Mouse (Mus musculus): ENCODE measurements around the gene Clcn2.
"Not testable (repeated sequence)": the region's sequence is repeated elsewhere in the genome, so short reads cannot be mapped to it uniquely, and the experiment has no call there.

The Clcn2 gene

DNA sequence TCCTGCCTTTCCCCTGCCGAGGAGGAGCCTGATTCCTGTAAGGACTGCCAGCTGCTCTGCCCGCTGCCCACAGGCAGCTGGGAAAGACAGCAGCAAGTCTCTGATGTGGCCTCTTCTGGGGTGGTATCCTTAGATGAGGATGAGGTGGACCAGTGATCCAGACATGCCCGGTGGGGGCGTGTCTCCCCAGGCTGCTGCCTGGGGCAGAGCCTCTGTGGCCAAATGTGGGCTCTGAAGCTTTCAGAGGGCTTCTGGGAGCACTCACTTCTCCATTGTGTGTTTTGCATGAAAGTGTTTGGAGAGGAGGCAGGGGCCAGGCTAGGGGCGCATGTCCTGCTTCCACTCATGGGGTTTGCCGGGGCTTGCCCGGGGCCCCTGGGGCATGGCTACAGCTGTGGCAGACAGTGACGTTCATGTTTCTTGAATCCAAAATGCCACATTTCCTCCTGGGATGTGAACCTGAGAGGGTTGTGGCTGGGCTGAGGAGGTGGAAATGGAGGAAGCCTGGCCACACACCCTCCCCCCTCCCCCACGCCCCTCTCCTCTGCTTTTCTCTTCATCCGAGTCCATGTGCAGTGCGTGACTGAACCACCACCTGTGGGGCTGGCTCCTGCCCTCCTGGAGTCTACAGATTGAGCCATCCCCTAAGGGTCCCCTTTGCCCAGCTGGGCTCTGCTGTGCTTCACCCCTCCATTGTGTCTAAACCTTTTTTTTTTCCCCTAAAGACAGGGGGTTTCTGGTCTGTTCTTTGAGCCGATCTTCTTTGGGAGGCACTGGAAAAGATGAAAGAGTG lies 15.6 kb downstream of the Clcn2 start:
- no peak for DNase-seq (ENCODE audit: low spot score)

DNA sequence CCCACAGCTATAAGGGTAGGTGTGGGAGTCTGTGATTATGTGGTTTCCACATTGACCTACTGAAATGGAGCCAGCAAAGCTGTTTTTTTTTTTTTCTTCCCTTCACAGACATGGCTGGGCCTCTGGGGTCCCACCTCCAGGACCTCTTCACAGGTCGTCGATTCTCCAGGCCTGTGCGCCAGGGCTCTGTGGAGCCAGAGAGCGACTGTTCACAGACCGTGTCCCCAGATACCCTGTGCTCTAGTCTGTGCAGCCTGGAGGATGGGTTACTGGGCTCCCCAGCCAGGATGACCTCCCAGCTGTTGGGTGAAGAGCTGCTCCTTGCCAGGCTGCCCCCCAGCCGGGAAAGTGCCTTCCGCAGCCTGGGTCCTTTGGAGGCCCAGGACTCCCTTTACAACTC lies 16.2 kb downstream of the Clcn2 start:
- DNase-seq (ENCODE audit: low spot score), result no peak

DNA sequence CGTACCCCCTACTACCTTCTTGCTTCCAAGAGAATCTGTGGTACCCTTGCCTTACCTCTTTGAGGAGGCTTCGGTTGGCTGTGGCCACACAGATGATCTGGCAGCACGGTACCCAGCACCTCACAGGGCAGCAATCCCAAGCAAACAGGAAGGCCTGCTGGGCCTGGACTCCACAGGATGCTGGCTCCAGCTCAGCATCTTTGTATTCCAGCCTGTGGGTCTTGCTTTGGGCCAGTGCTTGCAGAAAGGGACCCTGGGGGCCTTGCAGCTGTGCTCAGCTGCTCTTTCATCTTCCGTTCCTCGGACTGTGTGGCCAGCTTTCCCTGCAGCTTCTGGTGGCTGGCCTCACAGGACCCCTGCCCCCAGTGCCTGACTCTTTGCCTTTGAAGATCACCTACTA lies 17.5 kb downstream of the Clcn2 start:
- DNase-seq (ENCODE audit: low spot score), result no peak

DNA sequence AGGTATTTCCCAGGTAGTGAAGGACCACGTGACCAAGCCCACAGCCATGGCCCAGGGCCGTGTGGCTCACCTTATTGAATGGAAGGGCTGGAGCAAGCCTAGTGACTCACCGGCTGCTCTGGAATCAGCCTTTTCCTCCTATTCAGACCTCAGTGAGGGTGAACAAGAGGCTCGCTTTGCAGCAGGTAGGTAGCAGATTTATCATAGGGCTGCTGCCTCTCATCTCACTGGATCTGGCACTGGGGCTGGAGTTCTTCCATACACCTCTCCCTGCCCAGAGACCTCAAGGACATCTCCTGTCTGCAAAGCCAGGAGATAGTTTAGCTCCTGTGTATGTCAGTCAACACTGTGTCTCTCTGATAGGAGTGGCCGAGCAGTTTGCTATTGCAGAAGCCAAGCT lies 18.3 kb downstream of the Clcn2 start:
- no peak for DNase-seq (ENCODE audit: low spot score)

DNA sequence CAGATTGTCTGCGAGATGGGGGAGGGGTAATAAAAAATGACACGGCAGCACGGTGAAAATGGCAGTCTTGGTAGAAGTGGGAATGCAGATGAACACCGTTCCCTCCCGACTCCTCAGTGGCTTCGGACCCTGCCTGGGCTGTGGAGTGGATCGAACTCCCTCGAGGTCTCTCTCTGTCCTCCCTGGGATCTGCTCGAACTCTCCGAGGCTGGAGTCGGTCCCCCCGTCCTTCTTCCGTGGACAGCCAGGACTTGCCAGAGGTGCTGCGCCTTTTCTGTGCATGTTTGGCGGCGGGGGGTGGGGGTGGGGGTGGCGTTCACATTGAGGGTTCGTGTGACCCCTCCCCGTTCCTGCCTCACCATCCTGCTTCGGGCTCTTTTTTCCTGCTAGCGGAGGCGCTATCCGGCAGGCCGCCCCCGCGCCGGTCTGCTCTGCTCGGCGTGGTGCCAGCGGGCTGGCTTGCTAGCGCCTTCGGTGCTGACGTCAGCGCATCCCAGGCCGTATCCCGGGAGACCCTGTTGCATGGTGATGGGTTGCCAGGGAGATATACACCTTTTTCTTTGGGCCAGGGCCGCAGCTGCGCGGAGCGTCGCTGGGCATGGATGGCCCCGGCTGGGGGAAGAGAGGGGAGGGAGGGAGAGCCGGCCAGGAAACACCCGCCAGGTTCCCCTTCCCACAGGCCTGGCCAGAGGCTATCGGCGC lies 21.8 kb downstream of the Clcn2 start:
- peak; percentile 67 for DNase-seq (ENCODE audit: low spot score)

DNA sequence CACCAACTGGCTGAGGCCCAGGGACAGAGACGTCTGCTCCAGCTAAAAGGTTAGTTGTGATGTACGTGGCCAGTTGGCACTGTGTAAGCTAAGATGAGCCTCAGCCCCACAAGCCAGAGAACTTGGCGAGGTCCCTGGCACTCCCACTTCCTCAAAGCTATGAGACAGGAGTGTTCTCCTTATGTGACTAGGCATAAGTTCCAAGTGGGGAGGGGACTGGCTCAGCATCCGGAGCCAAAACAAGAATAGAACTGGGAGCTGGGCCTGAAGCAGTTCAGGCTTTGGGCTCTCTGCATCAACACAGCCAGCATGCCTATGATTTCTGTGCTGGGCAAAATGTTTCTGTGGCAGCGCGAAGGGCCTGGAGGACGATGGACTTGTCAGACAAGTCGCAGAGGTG lies 22.8 kb downstream of the Clcn2 start:
- DNase-seq (ENCODE audit: low spot score), result no peak

DNA sequence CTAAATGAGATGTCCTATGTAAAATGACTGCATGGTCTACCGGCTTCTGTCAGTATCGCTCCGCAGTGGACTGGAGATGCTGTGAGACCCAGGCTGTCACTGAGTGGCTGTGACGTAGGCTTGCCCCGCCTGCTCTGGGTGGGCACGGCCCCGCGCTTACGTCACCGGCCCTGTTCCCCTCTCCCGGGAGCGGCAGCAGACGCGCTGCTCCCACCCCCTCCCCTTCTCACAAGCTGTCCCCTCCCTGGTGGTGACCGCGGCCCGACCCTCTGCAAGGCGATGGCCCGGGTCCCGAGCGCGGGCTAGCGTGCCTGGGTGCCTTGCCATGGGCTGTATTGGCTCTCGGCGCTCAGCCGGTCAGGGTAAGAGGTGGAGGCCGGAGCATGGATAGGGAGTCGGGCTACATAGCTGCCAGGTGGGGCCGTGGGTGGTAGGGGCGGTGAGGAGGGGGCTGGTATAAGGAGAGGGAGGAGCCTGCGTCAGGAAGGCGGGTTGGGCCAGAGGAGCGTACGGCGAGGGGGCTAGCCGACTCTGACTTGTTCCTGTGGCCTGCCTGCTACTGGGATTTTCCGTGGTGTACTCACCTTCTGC lies 24.3 kb downstream of the Clcn2 start, which contains the start of gene Fam131a:
Gene Fam131a, plus strand, starts transcription at position 131 of the 591 bp plus-strand sequence.
- DNase-seq (ENCODE audit: low spot score), result peak; percentile 95

DNA sequence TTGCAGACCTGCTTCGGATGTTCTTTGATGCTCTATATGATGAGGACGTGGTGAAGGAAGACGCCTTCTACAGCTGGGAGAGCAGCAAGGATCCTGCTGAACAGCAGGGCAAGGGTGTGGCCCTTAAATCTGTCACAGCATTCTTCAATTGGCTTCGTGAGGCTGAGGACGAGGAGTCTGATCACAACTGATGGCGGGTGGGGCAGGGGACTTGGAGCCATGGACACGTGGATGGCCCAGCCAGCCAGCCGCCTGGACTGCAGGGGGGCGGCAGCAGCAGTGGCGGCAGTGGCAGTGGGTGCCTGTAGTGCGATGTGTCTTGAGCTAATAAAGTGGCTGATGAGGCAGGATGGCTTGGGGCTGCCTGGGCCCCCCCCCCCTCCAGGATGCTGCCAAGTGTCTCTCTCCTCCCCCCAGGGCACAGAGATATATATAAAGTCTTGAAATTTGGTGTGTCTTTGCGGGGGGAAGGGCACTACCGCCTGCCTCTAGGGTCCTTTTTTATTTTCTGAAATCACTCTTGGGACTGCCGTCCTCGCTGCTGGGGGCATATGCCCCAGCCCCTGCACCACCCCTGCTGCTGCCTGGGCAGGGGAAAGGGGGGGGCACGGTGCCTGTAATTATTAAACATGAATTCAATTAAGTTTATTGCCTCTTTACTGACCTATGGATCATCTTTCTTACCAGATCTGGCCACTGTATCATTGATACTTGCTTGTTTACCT lies 25.1 kb downstream of the Clcn2 start:
- no peak for DNase-seq (ENCODE audit: low spot score)

DNA sequence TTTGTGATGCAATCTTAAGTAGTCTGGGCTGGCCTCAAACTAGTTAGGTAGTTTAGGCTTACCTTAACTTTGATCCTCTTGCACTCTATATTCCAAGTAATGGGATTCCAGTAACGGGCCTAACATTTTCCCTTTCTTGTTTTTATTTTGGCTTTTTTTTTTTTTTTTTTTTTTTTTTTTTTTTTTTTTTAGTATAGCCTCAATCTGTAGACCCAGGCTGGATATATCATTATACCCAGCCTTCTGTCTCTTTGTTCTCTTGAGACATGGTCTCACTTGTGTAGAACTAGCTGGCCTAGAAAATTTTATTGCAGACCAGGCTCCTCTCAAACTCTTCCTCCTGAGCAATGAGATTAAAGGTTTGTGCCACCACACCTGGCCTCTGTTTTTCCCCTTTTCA lies 25.9 kb downstream of the Clcn2 start:
- no peak for DNase-seq (ENCODE audit: low spot score)

DNA sequence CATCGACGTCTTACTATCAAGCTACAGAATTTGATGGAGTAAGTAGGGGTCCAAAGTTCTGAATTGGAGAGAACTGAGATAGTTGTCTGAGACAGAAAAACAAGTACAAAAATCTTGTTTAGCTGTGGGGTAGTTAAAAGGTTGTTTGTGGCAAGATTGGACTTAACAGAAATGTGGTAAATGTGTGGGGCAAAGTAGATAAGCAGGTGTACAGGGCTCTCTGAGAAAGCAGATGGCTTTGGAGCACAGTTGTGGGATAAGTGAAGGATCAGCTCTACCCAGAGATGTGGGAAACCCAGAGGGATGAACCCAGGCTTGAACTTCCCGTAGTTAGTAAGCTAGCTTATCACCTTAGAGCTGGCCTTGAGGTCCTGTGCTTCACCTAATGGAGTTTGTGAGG lies 26.8 kb downstream of the Clcn2 start:
- DNase-seq (ENCODE audit: low spot score), result no peak

DNA sequence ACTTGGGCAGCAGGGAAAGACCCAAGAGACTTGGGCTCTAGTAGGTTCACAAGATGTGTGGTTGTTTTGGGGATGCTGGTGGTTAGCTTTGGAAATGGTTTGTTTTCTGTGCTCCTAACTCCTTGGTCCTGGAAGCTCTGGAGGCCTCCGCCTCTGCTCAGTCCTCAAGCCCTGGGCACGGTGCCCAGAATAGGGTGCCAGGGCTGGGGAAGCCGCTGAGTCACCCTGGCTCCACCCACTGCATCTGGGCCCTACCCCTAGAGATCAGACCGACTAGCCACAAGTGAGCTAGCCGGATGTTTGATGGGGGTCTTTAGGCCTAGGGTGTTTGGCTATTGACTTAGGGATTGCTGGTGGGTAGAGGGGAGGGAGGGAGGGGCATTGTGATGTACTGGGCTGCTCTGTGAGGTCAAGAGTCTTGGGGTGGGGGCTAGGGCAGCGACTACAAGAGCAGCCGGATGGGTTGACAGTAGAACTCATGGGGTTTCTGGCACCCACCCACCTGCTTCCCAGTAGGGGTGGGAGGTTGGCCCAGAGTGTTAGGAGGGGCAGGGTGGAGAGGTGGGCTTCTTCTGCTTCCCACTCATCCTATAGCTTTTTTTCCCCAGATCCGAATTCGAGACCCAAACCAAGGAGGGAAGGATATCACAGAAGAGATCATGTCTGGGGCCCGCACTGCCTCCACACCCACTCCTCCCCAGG lies 39.4 kb downstream of the Clcn2 start:
- no peak for DNase-seq (ENCODE audit: low spot score)

DNA sequence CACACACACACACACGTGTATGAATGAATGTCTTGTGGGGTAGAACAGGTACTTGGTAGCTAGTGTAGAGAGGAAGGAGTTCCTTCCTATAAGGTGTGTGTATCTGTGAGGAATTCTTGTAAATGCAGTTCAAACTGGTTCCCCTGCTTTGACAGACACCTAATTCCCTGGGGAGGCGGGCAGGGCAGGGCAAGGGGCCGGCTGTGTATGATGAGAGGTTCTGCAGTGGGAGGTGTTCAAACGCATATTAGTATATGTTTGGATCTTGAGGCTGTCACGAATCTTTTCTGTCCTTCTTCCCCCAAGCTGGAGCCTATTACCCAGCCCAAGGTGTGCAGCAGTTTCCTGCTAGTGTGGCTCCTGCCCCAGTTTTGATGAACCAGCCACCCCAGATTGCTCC lies 40.2 kb downstream of the Clcn2 start:
- DNase-seq (ENCODE audit: low spot score), result no peak

DNA sequence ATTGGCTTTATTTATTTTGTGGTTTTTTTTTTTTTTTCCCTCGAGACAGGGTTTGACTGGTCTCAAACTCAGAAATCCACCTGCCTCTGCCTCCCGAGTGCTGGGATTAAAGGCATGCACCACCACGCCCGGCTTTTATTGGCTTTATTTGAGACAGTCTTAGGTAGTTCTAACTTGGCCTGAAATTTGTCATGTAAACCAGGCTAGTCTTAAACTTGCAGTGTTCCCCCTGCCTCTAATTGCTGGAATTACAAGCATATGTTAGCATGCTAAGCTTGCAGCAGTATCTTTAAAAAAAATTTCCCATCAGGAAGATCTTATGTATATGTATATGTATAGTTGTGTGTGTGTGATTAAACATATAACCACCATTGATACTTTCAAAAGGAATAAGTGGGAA lies 40.8 kb downstream of the Clcn2 start:
- no peak for DNase-seq (ENCODE audit: low spot score)

DNA sequence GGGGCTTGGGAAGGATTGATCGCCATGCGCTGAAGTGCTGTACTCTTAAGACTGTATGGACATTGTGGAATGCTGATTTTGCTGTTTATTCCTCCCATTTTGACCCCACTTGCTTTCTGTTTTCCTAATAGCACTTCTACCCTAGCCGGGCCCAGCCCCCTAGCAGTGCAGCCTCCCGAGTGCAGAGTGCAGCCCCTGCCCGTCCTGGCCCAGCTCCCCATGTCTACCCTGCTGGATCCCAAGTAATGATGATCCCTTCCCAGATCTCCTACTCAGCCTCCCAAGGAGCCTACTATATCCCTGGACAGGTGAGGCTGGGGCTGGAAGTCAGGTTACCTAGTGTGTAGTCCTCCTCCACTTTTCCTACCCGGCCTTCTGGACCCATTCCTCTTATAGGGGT lies 42.3 kb downstream of the Clcn2 start:
- DNase-seq (ENCODE audit: low spot score), result no peak

DNA sequence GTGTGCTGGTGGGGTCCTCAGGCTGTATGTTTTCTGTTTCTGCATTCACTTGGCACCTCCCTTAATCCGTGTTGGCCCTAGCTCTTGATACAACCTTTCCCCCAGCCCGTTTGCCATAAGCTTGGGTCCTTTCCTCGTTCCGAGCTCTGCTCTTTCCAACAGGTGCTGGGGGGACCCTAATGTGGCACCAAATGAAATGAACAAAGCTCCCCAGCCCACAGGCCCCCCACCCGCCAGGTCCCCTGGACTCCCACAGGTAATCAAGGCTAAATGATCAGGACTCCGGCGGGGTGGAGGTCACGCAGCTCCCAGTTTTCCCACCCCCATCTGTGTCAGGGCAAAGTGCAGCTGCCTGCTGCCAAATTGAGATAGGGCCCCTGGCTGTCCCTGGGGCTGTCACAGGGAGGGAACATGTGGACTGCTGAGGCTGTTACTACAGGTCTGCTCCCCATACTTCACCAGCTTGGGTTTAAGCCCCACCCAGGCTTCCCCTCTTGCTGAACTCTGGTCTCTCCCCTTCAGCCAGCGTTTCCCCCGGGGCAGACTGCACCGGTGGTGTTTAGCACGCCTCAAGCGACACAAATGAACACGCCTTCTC lies 43.7 kb downstream of the Clcn2 start:
- peak; percentile 73 for DNase-seq (ENCODE audit: low spot score)

DNA sequence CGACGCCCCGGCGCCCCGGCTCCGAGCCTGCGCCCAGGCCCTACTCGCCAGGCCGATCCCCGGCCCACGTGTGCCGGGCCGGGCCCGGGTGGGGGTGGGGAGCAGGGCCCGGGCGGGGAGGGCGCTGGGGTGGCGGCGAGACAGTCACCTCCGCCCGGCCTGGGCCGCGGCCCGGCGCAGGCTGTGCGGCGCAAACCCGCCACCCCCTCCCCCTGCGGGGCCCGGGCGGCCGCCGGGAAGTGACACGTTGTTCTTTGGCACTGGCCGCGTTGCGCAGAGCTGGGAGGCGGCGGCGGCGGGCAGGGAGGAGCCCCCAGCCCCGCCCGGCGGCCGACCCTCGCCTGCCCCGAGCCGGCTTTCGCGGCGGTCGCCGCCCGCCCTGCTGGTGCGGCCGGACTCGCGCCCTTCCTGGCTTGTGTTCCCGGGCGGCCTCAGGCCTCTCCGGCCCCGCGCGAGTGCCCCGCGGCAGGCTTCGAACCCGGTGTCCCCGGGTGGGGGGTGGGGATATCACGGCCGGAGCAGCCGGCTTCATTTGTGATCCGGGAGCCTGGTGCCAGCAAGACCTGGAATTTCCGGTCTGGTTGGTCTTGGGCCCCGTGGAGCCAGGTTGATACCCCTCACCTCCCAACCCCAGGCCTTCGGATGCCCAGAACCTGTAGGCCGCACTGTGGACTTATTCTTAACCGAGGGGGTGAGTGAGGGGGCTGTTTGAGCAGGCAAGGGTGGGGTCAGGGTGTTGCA lies 44.4 kb downstream of the Clcn2 start:
- DNase-seq (ENCODE audit: low spot score), result peak; percentile 66

DNA sequence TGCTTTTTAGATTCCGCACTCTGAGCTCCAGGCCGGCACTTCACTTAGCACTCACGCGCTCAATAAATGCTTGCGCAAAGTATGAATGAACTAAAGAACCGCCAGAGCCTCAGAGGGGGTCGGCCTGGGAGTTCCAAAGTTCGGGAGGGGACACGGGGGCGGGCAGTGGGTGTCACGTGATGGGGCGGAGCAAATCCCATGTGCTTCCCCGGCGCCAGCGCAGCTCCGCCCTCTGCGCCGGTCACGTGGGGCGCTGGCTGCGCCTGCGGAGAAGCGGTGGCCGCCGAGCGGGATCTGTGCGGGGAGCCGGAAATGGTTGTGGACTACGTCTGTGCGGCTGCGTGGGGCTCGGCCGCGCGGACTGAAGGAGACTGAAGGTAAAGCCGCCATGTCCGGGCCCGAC lies 45.0 kb downstream of the Clcn2 start:
- peak; percentile 97 for DNase-seq (ENCODE audit: low spot score)

DNA sequence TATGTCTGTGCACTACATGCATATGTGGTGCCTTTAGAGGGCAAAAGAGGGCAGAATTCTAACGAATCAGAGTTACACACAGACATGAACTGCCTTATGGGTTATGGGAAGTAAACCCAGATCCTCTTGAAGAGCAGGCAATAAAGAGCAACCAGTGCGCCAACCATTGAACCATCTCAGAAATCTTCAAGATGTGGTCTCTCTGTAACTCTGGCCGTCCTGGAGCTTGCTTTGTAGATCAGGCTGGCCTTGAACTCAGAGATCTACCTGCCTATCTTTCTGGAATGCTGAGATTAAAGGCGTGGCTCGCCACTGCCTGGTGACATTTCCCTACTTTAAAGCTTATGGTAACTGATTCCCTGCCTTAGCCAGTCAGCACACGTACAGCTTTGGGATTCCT lies 45.7 kb downstream of the Clcn2 start:
- no peak for DNase-seq (ENCODE audit: low spot score)

DNA sequence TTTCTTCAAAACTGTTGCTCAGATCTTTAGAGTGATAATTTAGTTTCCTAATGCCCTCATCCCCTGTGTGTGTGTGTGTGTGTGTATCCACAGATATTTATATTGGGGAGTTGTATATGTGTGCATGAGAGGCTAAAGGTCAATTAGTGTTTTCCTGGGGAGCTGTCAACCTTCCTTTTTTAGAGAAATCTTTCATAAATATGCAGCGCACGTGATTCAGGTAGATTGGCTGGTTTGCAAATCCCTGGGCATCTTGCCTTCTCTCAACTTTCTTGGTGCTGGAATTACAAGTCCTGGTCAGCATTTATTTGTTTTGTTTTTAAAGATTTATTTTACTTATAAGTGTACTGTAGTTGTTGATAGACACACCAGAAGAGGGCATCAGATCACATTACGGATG lies 47.3 kb downstream of the Clcn2 start:
- no peak for DNase-seq (ENCODE audit: low spot score)

DNA sequence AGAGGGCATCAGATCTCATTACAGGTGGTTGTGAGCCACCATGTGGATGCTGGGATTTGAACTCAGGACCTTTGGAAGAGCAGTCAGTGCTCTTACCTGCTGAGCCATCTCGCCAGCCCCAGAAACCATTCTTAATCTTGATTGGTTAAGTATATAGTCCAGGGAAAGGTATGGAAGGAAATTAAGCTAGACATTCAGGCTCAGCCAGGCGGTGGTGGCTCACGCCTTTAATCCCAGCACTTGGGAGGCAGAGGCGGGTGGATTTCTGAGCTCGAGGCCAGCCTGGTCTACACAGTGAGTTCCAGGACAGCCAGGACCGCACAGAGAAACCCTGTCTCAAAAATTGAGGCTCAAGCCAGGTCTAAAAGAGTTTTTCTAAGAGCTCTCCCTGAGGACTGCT lies 49.5 kb downstream of the Clcn2 start, which contains the start of gene Eif4g1:
Gene Eif4g1, plus strand, starts transcription at position 301 of the 400 bp plus-strand sequence.
- DNase-seq (ENCODE audit: low spot score), result not testable (repeated sequence)

DNA sequence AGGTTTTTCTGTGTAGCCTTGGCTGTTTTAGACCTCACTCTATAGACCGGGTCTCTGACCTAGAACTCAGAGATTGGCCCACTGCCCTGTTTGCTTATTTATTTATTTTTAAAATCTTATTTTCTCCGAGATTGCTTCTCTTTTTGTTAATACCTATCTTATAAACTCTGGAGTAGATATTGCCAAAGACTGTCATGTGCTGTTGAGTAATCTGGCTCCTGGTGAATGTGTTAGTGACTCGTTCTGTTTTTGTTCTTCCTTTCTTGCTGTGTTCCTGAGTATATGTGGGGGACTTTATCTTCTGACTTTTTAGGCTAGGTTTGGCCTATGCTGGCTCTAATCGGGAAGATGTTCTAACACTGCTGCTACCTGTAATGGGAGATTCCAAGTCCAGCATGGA lies 59.9 kb downstream of the Clcn2 start:
- DNase-seq (ENCODE audit: low spot score), result no peak
